In the genomic region with DNA sequence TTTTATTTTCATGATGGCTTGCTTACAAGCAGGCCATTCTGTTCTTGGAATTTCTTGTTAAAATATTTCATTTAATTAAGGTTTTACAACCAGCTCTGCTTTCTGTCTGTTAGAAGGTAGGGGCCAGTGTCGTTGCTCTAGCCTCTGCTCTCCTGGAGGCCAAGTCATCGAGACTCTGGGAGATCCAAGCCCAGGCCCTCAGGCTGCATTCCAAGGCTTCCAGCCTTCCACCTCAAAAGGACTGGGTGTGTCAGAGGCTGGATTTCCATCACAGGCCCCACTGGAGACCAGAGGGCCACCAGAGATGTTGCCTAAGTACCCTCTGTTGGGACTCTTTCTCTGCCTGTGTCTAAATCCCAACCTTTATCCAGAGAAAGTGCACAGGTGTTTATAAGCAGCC, we compare ENCODE assay signal across 20 mouse cellular contexts. TPM values are rescaled to one million over a fixed set of nuclear protein-coding genes. Genes with fewer than 3 reads are reported as not detected.
A peak's percentile ranks its signal among the peaks of the same experiment; 100 is the strongest.
DNase-seq lines count a peak whose midpoint lies in the region; ATAC-seq and TF ChIP-seq lines count a peak whose summit lies in the region.
"Had no signal": no experiment of that assay in that cellular context is flagged by ENCODE, and none has a peak within 500 bp of the region (broad histone marks: within the 10 kb centered on the region; RNA-seq: fewer than 3 reads in every experiment).

No protein-coding gene starts in this region.

- H3K4me3 ChIP-seq in kidney, embryonic 15.5 days (replicated peaks), result no peak overlapping the region
- no peak overlapping the region for H3K4me3 ChIP-seq in liver, postnatal 0 days (ENCODE audit: low read depth, low read length)
- H3K4me3 ChIP-seq: embryonic facial prominence, embryonic 12.5 days; forebrain, embryonic 15.5 days; heart, embryonic 12.5 days had no signal

- H3K27ac ChIP-seq in kidney, embryonic 15.5 days, result no peak overlapping the region
- H3K27ac ChIP-seq in liver, postnatal 0 days (ENCODE audit: low read depth), result no peak overlapping the region
- H3K27ac ChIP-seq: embryonic facial prominence, embryonic 12.5 days; forebrain, embryonic 15.5 days had no signal

- ATAC-seq in kidney, embryonic 15.5 days (replicated peaks; ENCODE audit: low FRiP score), result no peak
- no peak for ATAC-seq in liver, postnatal 0 days
- ATAC-seq: CD4-positive, CD25-positive, alpha-beta regulatory T cell, adult 4 months; forebrain, embryonic 15.5 days had no signal

- 29% methylated on average over 2 of the region's 2 CpGs for WGBS in kidney, embryonic 15.5 days
- 68% methylated on average over 2 of the region's 2 CpGs for WGBS in liver, postnatal 0 days (ENCODE audit: insufficient replicate concordance)

- no peaks in the 10 kb centered on the region for H3K9me3 ChIP-seq in kidney, embryonic 15.5 days (replicated peaks)
- H3K9me3 ChIP-seq in liver, postnatal 0 days (ENCODE audit: low read length), result no peaks in the 10 kb centered on the region
- H3K9me3 ChIP-seq: embryonic facial prominence, embryonic 12.5 days; forebrain, embryonic 15.5 days had no signal

- no peaks in the 10 kb centered on the region for H3K4me1 ChIP-seq in kidney, embryonic 15.5 days
- no peaks in the 10 kb centered on the region for H3K4me1 ChIP-seq in liver, postnatal 0 days (ENCODE audit: insufficient read depth)
- H3K4me1 ChIP-seq: embryonic facial prominence, embryonic 12.5 days; heart, embryonic 12.5 days had no signal

- no peak overlapping the region for H3K4me2 ChIP-seq in kidney, embryonic 15.5 days
- H3K4me2 ChIP-seq in liver, postnatal 0 days (ENCODE audit: low read depth, low read length), result no peak overlapping the region
- H3K4me2 ChIP-seq: embryonic facial prominence, embryonic 12.5 days; forebrain, embryonic 15.5 days; heart, embryonic 12.5 days had no signal

- no peak for TF ChIP-seq CTCF in liver, postnatal 0 days (IDR thresholded peaks at IDR 0.05; ENCODE audit: low read depth)

- peak; percentile 3 for DNase-seq in kidney, adult 9 months
- DNase-seq in kidney, adult 8-10 months, result no peak
- DNase-seq in kidney, postnatal 14 days, result peak; percentile 30
- DNase-seq in 3T3-L1 (ENCODE audit: low read depth, low spot score), result peak; percentile 7
- peak; percentile 5 for DNase-seq in ZHBTc4 (ENCODE audit: low read depth, low spot score)
- no peak for DNase-seq in liver, postnatal 0 days
- no peak for DNase-seq in cerebellum, postnatal 10 days
- DNase-seq: adrenal gland, postnatal 10 days; B cell, adult 2 months; cerebellum, adult 11 months; cerebellum, adult 8-10 months; cerebellum, postnatal 25 days; gastrocnemius, postnatal 14 days had no signal

- H3K27me3 ChIP-seq in kidney, embryonic 15.5 days, result no peaks in the 10 kb centered on the region
- no peaks in the 10 kb centered on the region for H3K27me3 ChIP-seq in liver, postnatal 0 days (ENCODE audit: insufficient read depth, low read length)
- H3K27me3 ChIP-seq: embryonic facial prominence, embryonic 12.5 days; heart, embryonic 12.5 days had no signal

- H3K9ac ChIP-seq in kidney, embryonic 15.5 days, result no peak overlapping the region
- no peak overlapping the region for H3K9ac ChIP-seq in liver, postnatal 0 days (replicated peaks)
- H3K9ac ChIP-seq: embryonic facial prominence, embryonic 12.5 days; forebrain, embryonic 15.5 days; heart, embryonic 12.5 days had no signal

- H3K36me3 ChIP-seq in kidney, embryonic 15.5 days, result no peaks in the 10 kb centered on the region
- H3K36me3 ChIP-seq in liver, postnatal 0 days (replicated peaks; ENCODE audit: insufficient read depth, low read length), result no peaks in the 10 kb centered on the region
- H3K36me3 ChIP-seq: embryonic facial prominence, embryonic 12.5 days; forebrain, embryonic 15.5 days; G1E; heart, embryonic 12.5 days had no signal

- TF ChIP-seq EP300 in liver, postnatal 0 days (IDR thresholded peaks at IDR 0.05; ENCODE audit: low read depth), result no peak

RNA-seq across cellular contexts. Expression of a gene that starts 52.6 kb away (rescaled TPM):
- polyA plus RNA-seq in kidney, embryonic 15.5 days (2015; fragmentation: Nextera tagmentation; extraction: Ambion mirVana), result 0.67 and 1.8 TPM in 2 replicates
- 178 and 219 TPM in 2 replicates for polyA plus RNA-seq in liver, postnatal 0 days (2015; fragmentation: Nextera tagmentation; extraction: Ambion mirVana)
- polyA plus RNA-seq: forebrain, embryonic 11.5 days; G1E had no signal

Comparison
In these comparisons a context has a peak if more than half of its experiments do, and no peak if none do; other contexts are left out.
1. DNase-seq: peak in kidney, adult 9 months (single experiment), kidney, postnatal 14 days (single experiment), 3T3-L1 (single experiment) and ZHBTc4 (single experiment); none in kidney, adult 8-10 months (0 of 2), liver, postnatal 0 days (single experiment) and cerebellum, postnatal 10 days (0 of 2).
2. RNA of a gene that starts 52.6 kb away (polyA plus RNA-seq): 178 to 219 TPM in liver, postnatal 0 days; 0.67 to 1.8 TPM in kidney, embryonic 15.5 days; every median in the first group is over 10 times any median in the second.